Mouse (Mus musculus): Measurements from ENCODE around the gene Tmem81.

DNA sequence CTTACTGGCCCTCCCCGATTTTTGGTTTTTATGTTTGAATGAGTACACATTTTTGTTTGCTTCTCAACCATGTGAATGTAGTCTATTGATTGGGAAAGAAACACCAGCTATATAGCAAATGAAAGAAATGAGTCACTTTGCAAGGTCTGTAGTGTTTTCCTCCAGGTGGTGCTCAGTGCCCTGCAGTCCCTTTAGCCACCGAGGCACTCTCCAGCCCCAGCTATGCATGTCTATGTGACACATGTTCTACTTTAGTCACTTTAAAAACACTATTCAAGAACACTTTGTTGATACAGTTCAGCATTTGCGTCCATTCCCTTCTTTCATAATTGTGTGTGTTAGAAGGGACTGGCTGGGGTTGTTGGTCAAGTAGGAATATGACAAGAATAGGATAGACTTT is 22.8 kb upstream of the Tmem81 start:
- TF ChIP-seq USF1 (IDR thresholded peaks at IDR 0.05; ENCODE audit: low read depth) (no peak), CTCF (IDR thresholded peaks at IDR 0.05; ENCODE audit: control insufficient read depth, insufficient read depth, insufficient read length) (no peak), MAX (IDR thresholded peaks at IDR 0.05) (no peak), MYOD1 (IDR thresholded peaks at IDR 0.05; ENCODE audit: control insufficient read depth, insufficient read length, low read depth) (no peak), MYOG (IDR thresholded peaks at IDR 0.05; ENCODE audit: control insufficient read depth, extremely low read depth, insufficient read length) (no peak), FOSL1 (IDR thresholded peaks at IDR 0.05; ENCODE audit: insufficient read depth, low read length, poor library complexity, severe bottlenecking) (no peak), CEBPB (IDR thresholded peaks at IDR 0.05; ENCODE audit: low read depth) (no peak)
